Comparison of ENCODE assay signal across 8 mouse cellular contexts in genomic region chr2:31785074-31785473, GRCm38 (mm10). TPM values are rescaled to one million over a fixed set of nuclear protein-coding genes. Genes with fewer than 3 reads are reported as not detected.
A peak's percentile ranks its signal among the peaks of the same experiment; 100 is the strongest.
DNase-seq lines count a peak whose midpoint lies in the region; ATAC-seq and TF ChIP-seq lines count a peak whose summit lies in the region.

No protein-coding gene starts in this region.

- H3K79me2 ChIP-seq in myocyte (ENCODE audit: control insufficient read depth, insufficient read depth) = no peaks in the 10 kb centered on the region

- no peak overlapping the region for H3K4me3 ChIP-seq in limb, embryonic 11.5 days (ENCODE audit: low read depth, low read length)
- no peak overlapping the region for H3K4me3 ChIP-seq in myocyte
- H3K4me3 ChIP-seq in stomach, embryonic 16.5 days (replicated peaks; ENCODE audit: low read length) = no peak overlapping the region

- H3K27ac ChIP-seq in limb, embryonic 11.5 days (replicated peaks; ENCODE audit: low read depth, low read length) = no peak overlapping the region
- no peak overlapping the region for H3K27ac ChIP-seq in stomach, embryonic 16.5 days (ENCODE audit: low read length)

- peaks cover 30% of the 10 kb centered on the region; the same call in 1 of the 2 replicates for H3K36me3 ChIP-seq in limb, embryonic 11.5 days (ENCODE audit: control insufficient read depth, insufficient read depth, low read length)
- H3K36me3 ChIP-seq in myocyte (ENCODE audit: control insufficient read depth, insufficient read depth) = peaks cover 27% of the 10 kb centered on the region
- peaks cover 18% of the 10 kb centered on the region for H3K36me3 ChIP-seq in stomach, embryonic 16.5 days (ENCODE audit: control insufficient read depth, insufficient read depth, low read length)

- H3K4me2 ChIP-seq in limb, embryonic 11.5 days (ENCODE audit: low read depth, severe bottlenecking) = no peak overlapping the region
- H3K4me2 ChIP-seq in myocyte (ENCODE audit: low read depth) = no peak overlapping the region
- H3K4me2 ChIP-seq in stomach, embryonic 16.5 days (ENCODE audit: low read depth, low read length) = no peak overlapping the region

- no peak overlapping the region for H3K9ac ChIP-seq in limb, embryonic 11.5 days (ENCODE audit: low read length)
- no peak overlapping the region for H3K9ac ChIP-seq in stomach, embryonic 16.5 days (ENCODE audit: low read length)

- no peak for TF ChIP-seq POLR2A in myocyte (IDR thresholded peaks at IDR 0.05; ENCODE audit: insufficient read length, low read depth)

- no peaks in the 10 kb centered on the region for H3K9me3 ChIP-seq in limb, embryonic 11.5 days (ENCODE audit: control insufficient read depth, low read length)
- no peaks in the 10 kb centered on the region for H3K9me3 ChIP-seq in stomach, embryonic 16.5 days (replicated peaks; ENCODE audit: control insufficient read depth, low read length)

- 54% methylated on average over 9 of the region's 9 CpGs for WGBS in limb, embryonic 11.5 days
- 29% methylated on average over 9 of the region's 9 CpGs for WGBS in stomach, embryonic 16.5 days

- no peak overlapping the region for H3ac ChIP-seq in myocyte (ENCODE audit: control insufficient read depth, insufficient read length)

- DNase-seq in ovary, postnatal 14 days (ENCODE audit: low spot score) = peak; percentile 69
- DNase-seq in ovary, postnatal 10 days (ENCODE audit: low spot score) = no peak
- peak; percentile 71 to 83 for DNase-seq in cerebellum, postnatal 36 days
- DNase-seq in gastrocnemius, adult 8-10 months (ENCODE audit: low spot score in 2 of 2) = peak; percentile 76 to 81
- peak; percentile 84 to 89 for DNase-seq in kidney, adult 8-10 months
- peak; percentile 79 for DNase-seq in limb, embryonic 11.5 days (ENCODE audit: low spot score)

- ATAC-seq in limb, embryonic 11.5 days (ENCODE audit: insufficient number of reproducible peaks, low FRiP score, low TSS enrichment, low read depth) = 0 out of 2 replicates have a peak, but pooled peaks have one; percentile 24
- ATAC-seq in stomach, embryonic 16.5 days (ENCODE audit: insufficient read depth, low FRiP score) = peak; percentile 69; the same call in 1 of the 2 replicates

- no peaks in the 10 kb centered on the region for H3K27me3 ChIP-seq in limb, embryonic 11.5 days (ENCODE audit: control insufficient read depth, insufficient read depth, low read length)
- H3K27me3 ChIP-seq in myocyte (ENCODE audit: control insufficient read depth, insufficient read depth, insufficient read length) = no peaks in the 10 kb centered on the region
- H3K27me3 ChIP-seq in stomach, embryonic 16.5 days (ENCODE audit: control insufficient read depth, insufficient read depth, low read length) = no peaks in the 10 kb centered on the region

- H3K4me1 ChIP-seq in limb, embryonic 11.5 days (ENCODE audit: control insufficient read depth, insufficient read depth, low read length) = no peaks in the 10 kb centered on the region
- H3K4me1 ChIP-seq in stomach, embryonic 16.5 days (ENCODE audit: control insufficient read depth, insufficient read depth, low read length) = no peaks in the 10 kb centered on the region

TF ChIP-seq in myocyte, 11 proteins besides CTCF, POLR2A, EP300 and RAD21:
- TF ChIP-seq MAX (IDR thresholded peaks at IDR 0.05; ENCODE audit: low read depth) = no peak
- no peak for TF ChIP-seq REST (IDR thresholded peaks at IDR 0.05; ENCODE audit: insufficient read depth, insufficient read length)
- peak; percentile 56 for TF ChIP-seq POLR2AphosphoS2 (IDR thresholded peaks at IDR 0.05; ENCODE audit: insufficient read length, low read depth)

RNA-seq across cellular contexts. Expression of gene Qrfp, which starts 25.3 kb away (rescaled TPM):
- not detected for total RNA-seq in gastrocnemius, adult 8-10 months (2022)
- polyA plus RNA-seq in limb, embryonic 11.5 days (2014; fragmentation: Nextera tagmentation; extraction: Ambion mirVana) = 0.09 and 0.31 TPM in 2 replicates
- 1.5 TPM for polyA plus RNA-seq in myocyte (2012; fragmentation: generic; extraction: Trizol)
- polyA plus RNA-seq in stomach, embryonic 16.5 days (2015; fragmentation: Nextera tagmentation; extraction: Ambion mirVana) = 0.10 TPM in 1 of 2 replicates, not detected in the other
